In the genomic region with DNA sequence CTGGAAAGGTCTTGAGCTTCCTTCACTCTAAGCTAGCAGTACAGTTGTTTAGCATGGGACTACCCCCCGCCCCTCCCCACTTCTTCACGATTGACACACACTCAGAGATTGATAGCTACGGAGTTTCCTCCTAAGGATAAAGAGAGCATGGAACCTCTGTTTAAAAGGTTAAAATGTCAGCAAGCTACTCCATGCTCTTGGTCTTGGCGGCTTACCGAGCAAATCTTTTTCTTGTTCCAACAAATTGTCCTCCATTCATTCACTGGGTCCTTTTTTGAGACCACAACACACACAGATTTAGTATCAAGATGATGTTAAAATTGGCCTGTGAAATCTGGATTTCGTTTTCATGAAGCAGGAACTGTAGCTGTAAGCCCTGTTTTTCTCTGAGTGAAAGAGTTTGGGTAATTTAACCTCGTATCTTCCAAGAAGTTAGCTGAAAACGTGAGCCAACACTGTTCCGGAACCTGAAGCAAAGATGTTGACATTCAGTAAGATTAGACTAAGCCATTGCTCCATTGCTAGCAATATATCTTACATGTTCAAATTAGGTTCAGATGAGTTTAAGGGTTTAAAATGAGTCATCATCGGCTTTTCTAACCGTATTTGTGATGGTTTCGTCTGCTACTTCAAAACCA, we compare ENCODE assay signal across 8 mouse cellular contexts. TPM values are rescaled to one million over a fixed set of nuclear protein-coding genes. Genes with fewer than 3 reads are reported as not detected.
DNase-seq lines count a peak whose midpoint lies in the region; ATAC-seq and TF ChIP-seq lines count a peak whose summit lies in the region.

No protein-coding gene starts in this region.

- TF ChIP-seq EP300 in stomach, postnatal 0 days (optimal IDR thresholded peaks at IDR 0.05), result no peak

- H3K4me3 ChIP-seq in kidney, embryonic 15.5 days (replicated peaks), result peak overlapping the region; percentile 61
- peak overlapping the region; percentile 90 for H3K4me3 ChIP-seq in forebrain, embryonic 14.5 days (ENCODE audit: low read depth, low read length)
- H3K4me3 ChIP-seq in liver, embryonic 13.5 days (replicated peaks), result peak overlapping the region; percentile 100
- H3K4me3 ChIP-seq in stomach, postnatal 0 days (ENCODE audit: low read depth, low read length), result peak overlapping the region; percentile 97

- H3K4me1 ChIP-seq in kidney, embryonic 15.5 days, result peaks cover 7% of the 10 kb centered on the region
- H3K4me1 ChIP-seq in forebrain, embryonic 14.5 days (ENCODE audit: control insufficient read depth, insufficient read depth, low read length), result peaks cover 12% of the 10 kb centered on the region
- peaks cover 32% of the 10 kb centered on the region for H3K4me1 ChIP-seq in liver, embryonic 13.5 days (replicated peaks)
- H3K4me1 ChIP-seq in stomach, postnatal 0 days (replicated peaks; ENCODE audit: control insufficient read depth, insufficient read depth), result no peaks in the 10 kb centered on the region; the same call in 1 of the 2 replicates

- peak overlapping the region; percentile 54; the same call in 1 of the 2 replicates for H3K27ac ChIP-seq in kidney, embryonic 15.5 days
- 0 out of 2 replicates have a peak overlapping the region, but pooled peaks have one; percentile 95 for H3K27ac ChIP-seq in forebrain, embryonic 14.5 days (ENCODE audit: low read depth, low read length)
- peak overlapping the region; percentile 41 for H3K27ac ChIP-seq in liver, embryonic 13.5 days
- H3K27ac ChIP-seq in stomach, postnatal 0 days (replicated peaks), result peak overlapping the region; percentile 41; the same call in 1 of the 2 replicates

- WGBS in kidney, embryonic 15.5 days, result 26% methylated on average over 12 of the region's 12 CpGs
- 33% methylated on average over 12 of the region's 12 CpGs for WGBS in forebrain, embryonic 14.5 days
- 18% methylated on average over 12 of the region's 12 CpGs for WGBS in liver, embryonic 13.5 days (ENCODE audit: insufficient replicate concordance)
- 15% methylated on average over 12 of the region's 12 CpGs for WGBS in stomach, postnatal 0 days

- no peak for ATAC-seq in kidney, embryonic 15.5 days (replicated peaks; ENCODE audit: low FRiP score)
- no peak for ATAC-seq in forebrain, embryonic 14.5 days
- no peak for ATAC-seq in liver, embryonic 13.5 days (ENCODE audit: low read depth)
- 0 out of 2 replicates have a peak, but pooled peaks have one; percentile 28 for ATAC-seq in stomach, postnatal 0 days (ENCODE audit: low FRiP score, low TSS enrichment)

- no peak for DNase-seq in kidney, adult 18-20 months
- peak; percentile 49 for DNase-seq in NIH3T3 (ENCODE audit: low read depth)
- peak; percentile 4 for DNase-seq in forebrain, embryonic 14.5 days (ENCODE audit: low spot score)
- no peak for DNase-seq in liver, embryonic 13.5 days
- DNase-seq in stomach, postnatal 0 days (ENCODE audit: low spot score), result no peak
- no peak for DNase-seq in ovary, postnatal 36 days (ENCODE audit: low spot score)
- DNase-seq in embryo, embryonic 10 days (ENCODE audit: low spot score), result no peak

- H3K36me3 ChIP-seq in kidney, embryonic 15.5 days, result 0 out of 2 replicates have a peak, but pooled peaks cover 3% of the 10 kb centered on the region
- H3K36me3 ChIP-seq in forebrain, embryonic 14.5 days (ENCODE audit: control insufficient read depth, insufficient read depth, low read length), result 0 out of 2 replicates have a peak, but pooled peaks cover 3% of the 10 kb centered on the region
- peaks cover 14% of the 10 kb centered on the region for H3K36me3 ChIP-seq in liver, embryonic 13.5 days
- no peaks in the 10 kb centered on the region for H3K36me3 ChIP-seq in stomach, postnatal 0 days (ENCODE audit: control insufficient read depth, insufficient read depth, low read length)

- H3K9me3 ChIP-seq in kidney, embryonic 15.5 days (replicated peaks), result no peaks in the 10 kb centered on the region
- H3K9me3 ChIP-seq in forebrain, embryonic 14.5 days (replicated peaks; ENCODE audit: control insufficient read depth, low read length), result no peaks in the 10 kb centered on the region
- H3K9me3 ChIP-seq in liver, embryonic 13.5 days (replicated peaks), result no peaks in the 10 kb centered on the region
- H3K9me3 ChIP-seq in stomach, postnatal 0 days (ENCODE audit: control insufficient read depth, low read length), result no peaks in the 10 kb centered on the region

- peak overlapping the region; percentile 44 for H3K9ac ChIP-seq in kidney, embryonic 15.5 days
- peak overlapping the region; percentile 57 for H3K9ac ChIP-seq in forebrain, embryonic 14.5 days (ENCODE audit: low read length)
- H3K9ac ChIP-seq in liver, embryonic 13.5 days, result peak overlapping the region; percentile 70
- H3K9ac ChIP-seq in stomach, postnatal 0 days (ENCODE audit: low read length), result peak overlapping the region; percentile 54

- no peak for TF ChIP-seq CTCF in stomach, postnatal 0 days (IDR thresholded peaks at IDR 0.05; ENCODE audit: low read depth)

- H3K27me3 ChIP-seq in kidney, embryonic 15.5 days, result no peaks in the 10 kb centered on the region
- H3K27me3 ChIP-seq in forebrain, embryonic 14.5 days (replicated peaks; ENCODE audit: control insufficient read depth, insufficient read depth, low read length), result no peaks in the 10 kb centered on the region
- H3K27me3 ChIP-seq in liver, embryonic 13.5 days, result no peaks in the 10 kb centered on the region
- H3K27me3 ChIP-seq in stomach, postnatal 0 days (ENCODE audit: control insufficient read depth, insufficient read depth, low read length), result no peaks in the 10 kb centered on the region

- H3K4me2 ChIP-seq in kidney, embryonic 15.5 days, result peak overlapping the region; percentile 64
- peak overlapping the region; percentile 54 for H3K4me2 ChIP-seq in forebrain, embryonic 14.5 days (ENCODE audit: low read length)
- H3K4me2 ChIP-seq in liver, embryonic 13.5 days, result peak overlapping the region; percentile 76
- H3K4me2 ChIP-seq in stomach, postnatal 0 days (replicated peaks; ENCODE audit: low read depth), result peak overlapping the region; percentile 54

RNA-seq across cellular contexts. Expression of gene Herc4, which starts 0.7 kb away (rescaled TPM):
- polyA plus RNA-seq in kidney, embryonic 15.5 days (2015; fragmentation: Nextera tagmentation; extraction: Ambion mirVana), result 38.4 and 40.2 TPM in 2 replicates
- 36.6 and 37.7 TPM in 2 replicates for polyA plus RNA-seq in forebrain, embryonic 14.5 days (2014; fragmentation: Nextera tagmentation; extraction: Ambion mirVana)
- polyA plus RNA-seq in liver, embryonic 13.5 days (2015; fragmentation: Nextera tagmentation; extraction: Ambion mirVana), result 23.9 and 30.0 TPM in 2 replicates
- 20.9 and 23.5 TPM in 2 replicates for polyA plus RNA-seq in stomach, postnatal 0 days (2015; fragmentation: Nextera tagmentation; extraction: Ambion mirVana)

RNA-seq across cellular contexts. Expression of gene Mypn, which starts 39.2 kb away (rescaled TPM):
- polyA plus RNA-seq in kidney, embryonic 15.5 days (2015; fragmentation: Nextera tagmentation; extraction: Ambion mirVana), result 0.26 and 0.62 TPM in 2 replicates
- 0.10 and 0.15 TPM in 2 replicates for polyA plus RNA-seq in forebrain, embryonic 14.5 days (2014; fragmentation: Nextera tagmentation; extraction: Ambion mirVana)
- 0.06 and 0.07 TPM in 2 replicates for polyA plus RNA-seq in liver, embryonic 13.5 days (2015; fragmentation: Nextera tagmentation; extraction: Ambion mirVana)
- polyA plus RNA-seq in stomach, postnatal 0 days (2015; fragmentation: Nextera tagmentation; extraction: Ambion mirVana), result 0.10 and 0.12 TPM in 2 replicates

Comparison
In these comparisons a context has a peak if more than half of its experiments do, and no peak if none do; other contexts are left out.
1. H3K27ac ChIP-seq: peak in every context shown above with its lines; median percentile 95 in forebrain, embryonic 14.5 days; 54 in kidney, embryonic 15.5 days; 41 in liver, embryonic 13.5 days; 41 in stomach, postnatal 0 days.
2. DNase-seq: peak in NIH3T3 (single experiment) and forebrain, embryonic 14.5 days (single experiment); none in kidney, adult 18-20 months (single experiment), liver, embryonic 13.5 days (single experiment), stomach, postnatal 0 days (single experiment), ovary, postnatal 36 days (single experiment) and embryo, embryonic 10 days (single experiment).
3. Peak in every context shown above with its lines, with median percentiles within 50 percentile points of each other: H3K4me2 ChIP-seq, H3K4me3 ChIP-seq and H3K9ac ChIP-seq.